Mouse (Mus musculus): ENCODE data around the gene Fgfr2.
A peak's percentile ranks its signal among the peaks of the same experiment; 100 is the strongest.

Fgfr2 gene

DNA sequence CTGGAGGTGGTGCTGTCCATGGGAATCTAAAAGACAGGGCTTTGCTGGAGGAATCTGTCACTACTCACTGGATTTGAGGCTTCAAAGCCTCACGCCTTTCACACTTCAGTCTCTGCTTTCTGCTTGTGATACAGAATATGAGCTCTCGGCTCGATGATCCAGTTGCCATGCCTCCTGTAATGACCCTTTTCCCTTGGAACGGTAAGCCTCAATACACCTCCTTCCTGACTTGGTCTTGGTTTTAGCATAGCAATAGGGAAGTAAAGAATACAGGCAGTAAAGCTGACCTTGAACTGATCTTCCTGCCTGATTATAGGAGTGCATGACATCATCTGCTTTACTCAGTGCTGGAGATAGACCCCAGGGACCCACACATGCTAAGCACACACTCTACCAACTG, 1017.8 kb downstream of the Fgfr2 start:
- no peak for DNase-seq (ENCODE audit: low read depth, low spot score)

GRCm38 (mm10) chr7:132098441-132098840, 1024.7 kb downstream of the Fgfr2 start:
- DNase-seq (ENCODE audit: low read depth, low spot score), result no peak

DNA sequence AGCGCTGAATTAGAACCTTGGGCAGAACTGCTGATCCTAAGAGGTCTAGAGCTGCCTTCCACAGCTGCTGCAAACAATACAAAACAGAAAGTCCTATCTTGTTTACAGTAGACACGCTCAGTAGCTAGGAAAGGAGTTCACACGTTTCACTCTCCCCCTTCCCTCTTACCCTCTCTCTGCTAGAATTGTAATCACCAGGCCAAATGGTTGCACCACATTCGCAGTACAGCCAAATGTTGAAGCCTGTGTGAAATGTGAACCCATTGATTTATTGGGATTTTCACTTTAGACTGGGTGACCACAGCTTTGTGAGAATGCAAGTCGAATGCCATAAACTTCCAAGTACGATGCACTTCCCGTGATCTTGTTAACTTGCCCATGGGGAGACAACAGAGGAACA, 1028.5 kb downstream of the Fgfr2 start:
- DNase-seq (ENCODE audit: low read depth, low spot score), result no peak

GRCm38 (mm10) chr7:132091551-132091950, 1031.6 kb downstream of the Fgfr2 start:
- DNase-seq (ENCODE audit: low read depth, low spot score), result no peak

- no peak for DNase-seq (ENCODE audit: low read depth, low spot score)
These were observed 1034.5 kb downstream of the Fgfr2 start for GRCm38 (mm10) chr7:132088606-132089005.

DNA sequence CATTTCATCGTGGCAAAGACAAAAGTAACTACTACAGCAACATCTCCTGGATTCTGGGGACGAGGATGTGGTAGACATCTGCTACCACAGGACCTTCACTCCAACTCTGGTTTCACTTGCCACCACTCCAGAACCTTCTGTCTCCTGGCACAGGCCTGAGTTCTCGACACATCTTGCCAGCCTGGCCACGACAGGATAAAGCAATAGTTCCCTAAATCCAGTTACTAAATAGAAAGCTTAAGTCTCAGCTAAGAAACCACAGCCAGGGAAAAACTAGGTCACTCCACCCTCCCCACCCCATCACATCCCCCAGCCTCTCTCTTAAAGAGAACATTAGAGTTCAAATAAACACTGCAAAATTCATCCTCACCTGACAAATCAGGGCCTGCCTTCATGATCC, 1035.0 kb downstream of the Fgfr2 start:
- DNase-seq (ENCODE audit: low read depth, low spot score), result no peak

- no peak for DNase-seq (ENCODE audit: low read depth, low spot score)
These were observed 1047.3 kb downstream of the Fgfr2 start for GRCm38 (mm10) chr7:132075825-132076224.

DNA sequence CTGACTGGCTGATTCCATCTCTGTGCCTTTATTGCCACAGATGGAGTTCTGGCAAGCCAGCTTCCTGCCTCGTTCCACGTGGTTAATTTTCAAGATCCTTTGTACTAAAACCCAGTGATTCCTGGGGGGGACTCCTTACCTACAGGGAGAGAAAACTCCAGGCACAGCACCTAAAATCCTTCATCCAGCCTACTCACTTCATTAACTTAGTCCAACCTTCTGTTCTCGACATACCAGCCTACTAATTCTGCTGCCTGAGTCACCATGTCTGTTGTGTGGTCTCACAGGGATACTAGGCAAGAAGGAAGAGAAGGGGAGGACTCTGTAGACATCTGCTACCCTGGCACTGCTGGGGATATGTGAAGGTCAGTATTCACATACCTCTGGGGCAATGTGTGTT, 1048.6 kb downstream of the Fgfr2 start:
- DNase-seq (ENCODE audit: low read depth, low spot score), result no peak

DNA sequence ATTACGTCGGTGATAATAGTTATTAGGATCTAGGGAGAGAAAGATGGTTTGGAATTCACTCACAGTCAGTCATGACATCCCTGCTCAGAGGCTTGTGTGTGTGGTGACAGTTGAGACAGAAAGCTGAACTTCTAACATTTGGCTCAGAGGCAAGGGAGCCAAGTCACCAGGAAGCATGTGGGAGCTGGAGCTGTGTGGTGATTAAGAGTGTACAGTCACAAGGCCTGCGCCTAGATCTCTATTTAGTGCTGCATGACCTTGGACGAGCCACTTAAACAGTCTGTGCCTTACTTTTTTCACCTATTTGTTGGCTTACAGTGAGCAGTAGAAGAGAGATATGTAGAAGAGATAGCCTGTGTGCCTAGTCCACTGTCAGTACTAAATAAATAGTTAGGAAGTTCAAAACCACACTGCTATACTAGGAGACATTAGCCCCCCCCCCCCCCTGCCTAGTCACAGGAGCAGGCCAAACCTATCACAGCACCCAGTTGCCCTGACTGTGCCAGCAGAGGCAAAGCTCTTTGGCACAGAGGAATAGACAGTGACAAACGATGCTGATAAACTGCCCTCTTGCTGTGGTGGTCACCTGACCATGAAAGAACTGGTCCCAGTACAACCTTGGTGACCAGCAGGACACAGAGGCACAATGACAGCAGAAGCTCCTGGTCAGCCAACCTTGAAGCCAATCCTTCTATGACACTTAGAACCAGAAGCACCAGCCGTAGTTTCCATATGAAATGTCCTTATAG, 1052.1 kb downstream of the Fgfr2 start:
- no peak for DNase-seq (ENCODE audit: low read depth, low spot score)

GRCm38 (mm10) chr7:132067951-132068350, 1055.2 kb downstream of the Fgfr2 start:
- no peak for DNase-seq (ENCODE audit: low read depth, low spot score)

DNA sequence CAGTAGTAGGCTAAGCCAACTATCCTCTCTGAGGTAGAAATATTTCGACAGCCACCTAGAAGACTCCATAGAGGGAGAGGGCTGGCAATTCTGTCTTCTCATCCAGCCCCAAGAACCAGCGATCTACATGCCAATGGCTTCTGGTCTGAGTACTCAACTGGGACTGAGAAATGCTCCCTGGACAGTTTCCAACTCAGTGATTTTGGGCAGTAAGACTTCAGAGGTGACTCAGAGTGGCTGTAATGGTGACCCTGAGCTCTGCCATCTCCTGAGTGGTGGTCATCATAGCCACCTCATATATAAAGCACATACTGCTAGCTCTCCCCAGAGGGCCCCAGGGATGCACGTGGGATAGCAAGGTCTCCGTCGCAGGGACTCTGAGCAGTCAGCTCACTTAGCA, 1055.6 kb downstream of the Fgfr2 start:
- no peak for DNase-seq (ENCODE audit: low read depth, low spot score)

DNA sequence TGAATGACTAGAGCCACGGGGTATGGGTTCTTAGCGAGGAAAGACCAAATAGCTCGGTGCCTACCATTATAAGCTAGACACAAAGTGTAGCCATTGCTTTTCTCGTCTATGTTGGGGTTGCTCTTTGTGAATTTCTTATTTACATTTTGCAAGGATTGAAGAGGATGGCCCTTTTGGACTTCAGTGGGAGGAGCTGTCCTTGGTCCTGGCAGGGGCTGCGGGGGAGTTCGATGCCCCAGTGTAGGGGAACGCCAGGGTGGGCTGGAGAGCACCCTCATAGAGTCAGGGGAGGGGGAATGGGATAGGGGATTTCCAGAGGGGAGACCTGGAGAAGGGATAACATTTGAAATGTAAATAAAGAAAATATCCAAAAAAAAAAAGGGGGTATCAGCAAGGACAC, 1063.0 kb downstream of the Fgfr2 start:
- DNase-seq (ENCODE audit: low read depth, low spot score), result peak; percentile 29

- DNase-seq (ENCODE audit: low read depth, low spot score), result no peak
These were observed 1066.6 kb downstream of the Fgfr2 start for GRCm38 (mm10) chr7:132056565-132056964.

DNA sequence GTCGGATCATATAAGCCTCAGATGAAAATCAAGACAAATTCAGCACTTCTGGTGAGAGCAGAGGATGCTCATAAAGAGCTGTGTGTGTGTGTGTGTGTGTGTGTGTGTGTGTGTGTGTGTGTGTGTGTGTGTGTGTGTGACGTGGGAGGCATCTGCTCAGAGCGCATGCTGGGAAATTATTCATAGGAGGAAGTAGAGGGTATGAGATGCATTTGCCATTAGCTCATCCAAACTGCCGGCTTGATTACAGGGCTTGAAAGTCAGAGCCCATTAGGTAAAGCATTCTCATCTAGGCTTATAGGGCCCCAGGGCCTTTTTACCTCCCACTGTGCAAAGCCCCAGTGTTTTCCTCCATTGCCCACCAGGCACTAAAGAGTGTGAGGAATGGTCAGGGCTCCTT, 1076.5 kb downstream of the Fgfr2 start:
- no peak for DNase-seq (ENCODE audit: low read depth, low spot score)

DNA sequence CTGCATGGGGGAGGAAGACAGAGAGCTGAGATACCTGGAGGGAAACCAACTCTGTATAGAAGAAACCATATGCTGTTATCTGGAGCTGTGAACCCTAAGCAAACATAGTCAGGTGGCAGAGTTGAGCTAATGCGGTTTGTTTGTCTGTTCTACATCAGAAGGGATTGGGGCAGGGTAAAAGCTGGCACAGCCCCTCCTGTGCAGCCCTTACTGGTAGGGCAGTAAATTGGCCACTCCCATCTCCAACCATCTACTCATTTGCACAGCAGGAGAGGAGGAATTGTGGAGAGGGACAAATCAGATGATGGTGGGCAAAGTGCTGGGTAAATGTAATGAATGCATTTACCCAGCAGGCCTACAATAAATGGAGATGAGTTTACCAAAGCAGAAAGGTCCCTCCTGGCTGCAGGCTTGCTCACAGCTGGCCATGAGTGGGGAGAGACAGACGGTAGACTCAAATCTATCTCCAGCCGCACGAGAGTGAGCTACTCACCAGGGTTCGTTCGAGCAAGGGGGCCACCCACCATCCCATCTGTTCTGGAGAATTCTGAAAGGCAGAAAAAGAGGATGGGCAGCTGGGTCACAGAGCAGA, 1091.1 kb downstream of the Fgfr2 start:
- DNase-seq (ENCODE audit: low read depth, low spot score), result no peak

DNA sequence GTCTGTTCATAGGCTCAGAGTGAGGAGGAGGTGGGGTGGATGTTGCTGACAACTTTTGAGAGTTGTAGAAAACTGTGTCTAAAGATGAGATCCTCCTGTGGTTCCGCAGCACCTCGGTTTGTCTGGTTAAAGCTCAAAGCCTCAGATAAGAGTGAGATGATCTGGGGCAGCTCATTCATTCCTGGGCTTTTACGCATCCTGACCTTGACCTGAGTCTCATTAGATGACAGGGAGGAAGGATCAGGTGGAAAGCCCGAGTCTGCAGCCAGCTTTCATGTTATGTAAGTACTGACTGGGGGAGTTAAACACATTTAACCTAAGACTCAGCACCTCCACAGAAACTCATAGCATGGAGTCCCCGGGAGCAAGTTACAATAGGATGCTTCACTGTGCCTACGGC, 1096.5 kb downstream of the Fgfr2 start:
- no peak for DNase-seq (ENCODE audit: low read depth, low spot score)

DNA sequence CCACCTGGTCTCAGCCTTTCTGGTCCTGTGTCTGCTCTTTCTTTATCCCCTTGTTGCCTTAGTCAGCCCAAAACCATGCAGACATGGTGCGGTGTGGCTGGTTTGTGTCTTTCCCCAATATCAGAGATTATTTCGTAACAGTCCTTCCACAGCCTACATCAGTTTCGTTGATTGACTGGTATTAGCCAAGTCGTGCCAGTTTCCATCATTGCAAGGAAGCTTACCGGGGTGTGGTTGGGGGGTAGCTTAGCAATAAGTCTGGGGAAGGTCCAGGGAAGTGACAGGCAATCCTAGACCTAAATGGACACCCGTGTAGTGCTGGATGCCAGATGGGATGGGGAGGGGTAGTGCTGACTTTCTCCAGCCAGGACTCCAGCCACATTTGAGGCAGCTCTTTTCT, 1097.6 kb downstream of the Fgfr2 start:
- DNase-seq (ENCODE audit: low read depth, low spot score), result no peak

DNA sequence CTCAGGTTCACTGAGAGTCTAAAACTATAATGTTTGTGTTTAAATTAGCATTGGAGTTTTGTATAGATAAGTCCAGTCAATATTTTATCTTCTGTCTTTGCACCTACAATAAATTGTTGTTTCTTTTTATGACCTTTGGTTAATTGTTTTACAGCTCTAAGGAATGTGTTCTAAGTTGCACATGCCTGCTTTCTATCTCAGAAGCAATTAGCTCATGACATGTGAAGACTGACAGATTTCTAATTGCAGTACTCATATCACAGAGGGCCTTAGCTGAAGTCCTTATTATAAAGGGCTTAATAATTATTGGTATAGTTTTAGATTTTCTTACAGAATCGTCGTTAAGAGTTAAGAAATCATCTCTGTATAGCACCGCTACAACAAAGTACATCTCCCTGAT, 1107.2 kb downstream of the Fgfr2 start:
- no peak for DNase-seq (ENCODE audit: low read depth, low spot score)

- peak; percentile 76 for DNase-seq (ENCODE audit: low read depth, low spot score)
These were observed 1108.0 kb downstream of the Fgfr2 start for GRCm38 (mm10) chr7:132015193-132015592.

- DNase-seq (ENCODE audit: low read depth, low spot score), result no peak
These were observed 1109.2 kb downstream of the Fgfr2 start for GRCm38 (mm10) chr7:132013970-132014369.

- no peak for DNase-seq (ENCODE audit: low read depth, low spot score)
These were observed 1110.0 kb downstream of the Fgfr2 start for GRCm38 (mm10) chr7:132012969-132013679.

- no peak for DNase-seq (ENCODE audit: low read depth, low spot score)
These were observed 1114.1 kb downstream of the Fgfr2 start for GRCm38 (mm10) chr7:132009002-132009401.
